Mouse (Mus musculus): Measurements from ENCODE around the gene Oog4. TPM values are rescaled to one million over a fixed set of nuclear protein-coding genes. Genes with fewer than 3 reads are reported as not detected.
"Not testable (repeated sequence)": the region's sequence is repeated elsewhere in the genome, so short reads cannot be mapped to it uniquely, and the experiment has no call there.

Gene Oog4
- not detected in 2 replicates for total RNA-seq (2014; rRNA removed)
- polyA plus RNA-seq (2015; fragmentation: Nextera tagmentation; extraction: Ambion mirVana) = not detected in 2 replicates

- no peak within 1 kb of the TSS for H3K9ac ChIP-seq
- TF ChIP-seq CTCF (IDR thresholded peaks at IDR 0.05; ENCODE audit: low read depth) = no peak
- no peak for ATAC-seq
- 90% methylated on average over 3 of the region's 3 CpGs for WGBS
- no peak within 1 kb of the TSS for H3K27ac ChIP-seq (ENCODE audit: low read depth, low read length)
- no peaks in the 10 kb centered on the region for H3K9me3 ChIP-seq (ENCODE audit: low read length)
- H3K4me3 ChIP-seq (ENCODE audit: low read depth, low read length) = no peak within 1 kb of the TSS
- no peaks in the 10 kb centered on the region for H3K27me3 ChIP-seq (ENCODE audit: insufficient read depth, low read length)
- no peak for DNase-seq
- H3K4me1 ChIP-seq (ENCODE audit: insufficient read depth) = no peaks in the 10 kb centered on the region
- H3K36me3 ChIP-seq (ENCODE audit: insufficient read depth) = no peaks in the 10 kb centered on the region
- no peak within 1 kb of the TSS for H3K4me2 ChIP-seq (ENCODE audit: low read depth)
Measured at GRCm38 (mm10) chr4:143450224-143450623, at the start of gene Oog4. Gene Oog4, minus strand, starts transcription at chr4:143450324.

- not testable (repeated sequence) for H3K4me2 ChIP-seq (ENCODE audit: low read depth); H3K4me3 ChIP-seq (ENCODE audit: low read depth, low read length); H3K9ac ChIP-seq; H3K4me1 ChIP-seq (ENCODE audit: insufficient read depth); H3K27me3 ChIP-seq (ENCODE audit: insufficient read depth, low read length); H3K9me3 ChIP-seq (ENCODE audit: low read length); H3K27ac ChIP-seq (ENCODE audit: low read depth, low read length); DNase-seq; ATAC-seq
- WGBS = 81% methylated on average over 5 of the region's 5 CpGs
- peaks cover 10% of the 10 kb centered on the region; the same call in 1 of the 2 replicates for H3K36me3 ChIP-seq (ENCODE audit: insufficient read depth)
Measured at GRCm38 (mm10) chr4:143426770-143427169, 23.4 kb downstream of the Oog4 start.

- Histone ChIP-seq H3K27me3 (ENCODE audit: insufficient read depth, low read length) (no peaks in the 10 kb centered on the region), H3K36me3 (ENCODE audit: insufficient read depth) (peaks cover 39% of the 10 kb centered on the region), H3K4me2 (ENCODE audit: low read depth) (no peak overlapping the region), H3K27ac (ENCODE audit: low read depth, low read length) (no peak overlapping the region), H3K9ac (no peak overlapping the region), H3K9me3 (ENCODE audit: low read length) (no peaks in the 10 kb centered on the region), H3K4me3 (ENCODE audit: low read depth, low read length) (no peak overlapping the region), H3K4me1 (ENCODE audit: insufficient read depth) (peaks cover 4% of the 10 kb centered on the region; the same call in 1 of the 2 replicates)
- TF ChIP-seq CTCF (IDR thresholded peaks at IDR 0.05; ENCODE audit: low read depth) = no peak
- ATAC-seq = no peak
- no peak for DNase-seq
- WGBS = 97% methylated on average over 3 of the region's 3 CpGs
Measured at GRCm38 (mm10) chr4:143414121-143414520, 36.0 kb downstream of the Oog4 start.

GRCm38 (mm10) chr4:143413621-143414020, 36.5 kb downstream of the Oog4 start:
- H3K27me3 ChIP-seq (ENCODE audit: insufficient read depth, low read length) = no peaks in the 10 kb centered on the region
- H3K4me2 ChIP-seq (ENCODE audit: low read depth) = no peak overlapping the region
- no peak for DNase-seq
- 98% methylated on average over 1 of the region's 1 CpGs for WGBS
- no peak for ATAC-seq
- no peak overlapping the region for H3K27ac ChIP-seq (ENCODE audit: low read depth, low read length)
- H3K4me3 ChIP-seq (ENCODE audit: low read depth, low read length) = no peak overlapping the region
- no peak for TF ChIP-seq CTCF (IDR thresholded peaks at IDR 0.05; ENCODE audit: low read depth)
- peaks cover 34% of the 10 kb centered on the region for H3K36me3 ChIP-seq (ENCODE audit: insufficient read depth)
- no peak overlapping the region for H3K9ac ChIP-seq
- no peaks in the 10 kb centered on the region for H3K9me3 ChIP-seq (ENCODE audit: low read length)
- H3K4me1 ChIP-seq (ENCODE audit: insufficient read depth) = peaks cover 4% of the 10 kb centered on the region; the same call in 1 of the 2 replicates

- WGBS = 2% methylated on average over 50 of the region's 50 CpGs
- no peak for TF ChIP-seq CTCF (IDR thresholded peaks at IDR 0.05; ENCODE audit: low read depth)
- peak; percentile 96 for DNase-seq
Measured at GRCm38 (mm10) chr4:143412219-143413092, 37.7 kb downstream of the Oog4 start, which contains the start of gene Pramef8. Gene Pramef8, plus strand, starts transcription at chr4:143412426.

GRCm38 (mm10) chr4:143411566-143412218, 38.4 kb downstream of the Oog4 start:
- peaks cover 4% of the 10 kb centered on the region; the same call in 1 of the 2 replicates for H3K4me1 ChIP-seq (ENCODE audit: insufficient read depth)
- TF ChIP-seq CTCF (IDR thresholded peaks at IDR 0.05; ENCODE audit: low read depth) = no peak
- peak overlapping the region; percentile 46 for H3K4me3 ChIP-seq (ENCODE audit: low read depth, low read length)
- peak overlapping the region; percentile 87 for H3K27ac ChIP-seq (ENCODE audit: low read depth, low read length)
- peak overlapping the region; percentile 44 for H3K4me2 ChIP-seq (ENCODE audit: low read depth)
- H3K9ac ChIP-seq = peak overlapping the region; percentile 34; the same call in 1 of the 2 replicates
- H3K9me3 ChIP-seq (ENCODE audit: low read length) = no peaks in the 10 kb centered on the region
- H3K36me3 ChIP-seq (ENCODE audit: insufficient read depth) = peaks cover 15% of the 10 kb centered on the region
- whole genome bisulfite sequencing = 59% methylated on average over 5 of the region's 5 CpGs
- ATAC-seq (no peak), DNase-seq (peak; percentile 1)
- no peaks in the 10 kb centered on the region for H3K27me3 ChIP-seq (ENCODE audit: insufficient read depth, low read length)

More at GRCm38 (mm10) chr4:143412219-143413092, 37.7 kb downstream of the Oog4 start, which contains the start of gene Pramef8:
- Histone ChIP-seq H3K27ac (ENCODE audit: low read depth, low read length) (peak within 1 kb of the TSS; percentile 87), H3K36me3 (ENCODE audit: insufficient read depth) (peaks cover 23% of the 10 kb centered on the region), H3K4me3 (ENCODE audit: low read depth, low read length) (peak within 1 kb of the TSS; percentile 46), H3K9ac (peak within 1 kb of the TSS; percentile 51), H3K27me3 (ENCODE audit: insufficient read depth, low read length) (no peaks in the 10 kb centered on the region), H3K4me1 (ENCODE audit: insufficient read depth) (peaks cover 4% of the 10 kb centered on the region; the same call in 1 of the 2 replicates), H3K9me3 (ENCODE audit: low read length) (no peaks in the 10 kb centered on the region), H3K4me2 (ENCODE audit: low read depth) (peak within 1 kb of the TSS; percentile 56)
- ATAC-seq = peak; percentile 97

Data from forebrain, postnatal 0 days (tissue).